Mouse (Mus musculus) forebrain, embryonic 11.5 days (tissue): Measurements from ENCODE around the gene 2210408I21Rik. TPM values are rescaled to one million over a fixed set of nuclear protein-coding genes. Genes with fewer than 3 reads are reported as not detected.
"Not testable (repeated sequence)": the region's sequence is repeated elsewhere in the genome, so short reads cannot be mapped to it uniquely, and the experiment has no call there.

Experiments
- ATAC-seq: fragments of 200-750 bp; cut with Nextera tagmentation; replicated peaks from 2 replicates; pipeline ENCODE4 v1.8.0; 2017; ENCODE audit warnings: moderate TSS enrichment; ENCODE audit not compliant: low FRiP score
- DNase-seq: peaks from one replicate; pipeline ENCODE4 v3.0.0-alpha.2; 2017; ENCODE audit warnings: low spot score
- H3K27ac ChIP-seq: fragments of 300-500 bp; sonication (generic); 2 replicates; pipeline ENCODE4 v1.5.1; 2014; ENCODE audit warnings: low read depth, low read length
- H3K27me3 ChIP-seq: fragments of 300-500 bp; sonication (generic); 2 replicates; pipeline ENCODE4 v1.6.1; 2014; ENCODE audit warnings: mild to moderate bottlenecking, low read length, mixed read lengths; ENCODE audit not compliant: control insufficient read depth, insufficient read depth
- H3K36me3 ChIP-seq: fragments of 300-500 bp; sonication (generic); 2 replicates; pipeline ENCODE4 v1.6.1; 2014; ENCODE audit warnings: mild to moderate bottlenecking, low read length, moderate library complexity, mixed read lengths; ENCODE audit not compliant: control insufficient read depth, insufficient read depth
- H3K4me1 ChIP-seq: fragments of 300-500 bp; sonication (generic); replicated peaks from 2 replicates; pipeline ENCODE4 v1.6.1; 2014; ENCODE audit warnings: low read length, mixed read lengths; ENCODE audit not compliant: control insufficient read depth, insufficient read depth
- H3K4me2 ChIP-seq: fragments of 300-500 bp; sonication (generic); 2 replicates; pipeline ENCODE4 v1.6.1; 2014; ENCODE audit warnings: low read depth, mild to moderate bottlenecking, low read length, moderate library complexity, mixed read lengths; ENCODE audit not compliant: severe bottlenecking
- H3K4me3 ChIP-seq: fragments of 300-500 bp; sonication (generic); 2 replicates; pipeline ENCODE4 v1.5.1; 2014; ENCODE audit warnings: low read depth, low read length
- H3K9ac ChIP-seq: fragments of 300-500 bp; sonication (generic); 2 replicates; pipeline ENCODE4 v1.6.1; 2014; ENCODE audit warnings: low read length
- H3K9me3 ChIP-seq: fragments of 300-500 bp; sonication (generic); 2 replicates; pipeline ENCODE4 v1.6.1; 2016; ENCODE audit warnings: low read length, mixed read lengths; ENCODE audit not compliant: control insufficient read depth
- WGBS: fragments of 180-500 bp; shearing (Covaris S2); extraction: QIAGEN DNeasy Blood & Tissue Kit; methylation state at CpG from one replicate; pipeline ENCODE4 v1.1.7; 2014; 5-methylcytosine and 5-hydroxymethylcytosine counted together
- polyA plus RNA-seq: library from polyadenylated mRNA; unstranded; fragments of >200 nt; fragmentation: Nextera tagmentation; extraction: Ambion mirVana; gene quantifications from 2 replicates; pipeline ENCODE4 v1.2.1, GENCODE M21; 2014

2210408I21Rik gene
- polyA plus RNA-seq: 10.1 and 14.2 TPM in 2 replicates

DNA sequence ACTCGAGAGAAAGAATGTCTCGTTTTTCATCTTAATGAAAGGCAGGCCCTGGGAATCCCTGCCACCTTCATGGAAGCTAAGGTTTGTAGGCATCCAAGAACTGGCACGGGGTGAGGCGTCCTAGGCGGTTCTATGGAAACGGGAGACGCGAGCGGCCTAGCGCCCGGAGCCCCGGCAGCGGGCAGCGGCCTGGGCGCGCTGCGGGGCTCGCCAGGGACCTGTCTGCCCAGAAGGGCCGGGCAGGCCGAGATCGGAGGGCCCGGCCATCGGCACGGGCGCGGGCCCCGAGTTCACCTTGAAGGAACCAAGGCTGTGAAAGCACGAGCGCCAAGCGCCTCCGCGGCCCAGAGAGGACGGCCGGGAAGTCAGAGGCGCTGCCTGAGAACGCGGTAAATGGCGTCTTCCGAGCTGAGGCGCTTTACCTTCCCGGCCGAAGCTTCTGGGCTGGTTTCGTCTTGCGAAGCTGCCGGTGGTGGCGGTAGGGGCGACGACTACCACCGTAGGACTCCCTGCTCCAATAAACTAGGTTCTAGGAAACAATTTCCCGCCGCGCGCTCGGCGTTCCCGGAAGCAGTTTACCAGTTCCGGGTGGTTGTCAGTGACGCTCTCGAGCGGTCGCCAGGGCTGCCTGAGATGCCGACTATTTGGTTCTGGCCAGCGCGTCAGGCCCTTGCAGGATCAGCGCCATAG, at the start of gene 2210408I21Rik, which contains the start of gene Slf1:
TSS of gene 2210408I21Rik (plus strand) at position 610 of the 690 bp plus-strand sequence.
TSS of gene Slf1 (minus strand) at position 543 of the 690 bp plus-strand sequence.
- no peaks in the 10 kb centered on the region for H3K9me3 ChIP-seq
- no peaks in the 10 kb centered on the region for H3K27me3 ChIP-seq
- peak; percentile 97 for ATAC-seq
- peak within 1 kb of the TSS; percentile 93 for H3K27ac ChIP-seq
- peak within 1 kb of the TSS; percentile 71 for H3K4me2 ChIP-seq
- peak within 1 kb of the TSS; percentile 76 for H3K4me3 ChIP-seq
- under 1% methylated on average over 65 of the region's 65 CpGs for WGBS
- peak; percentile 92 for DNase-seq
- H3K36me3 ChIP-seq: no peaks in the 10 kb centered on the region
- no peaks in the 10 kb centered on the region for H3K4me1 ChIP-seq
- H3K9ac ChIP-seq: peak within 1 kb of the TSS; percentile 89

DNA sequence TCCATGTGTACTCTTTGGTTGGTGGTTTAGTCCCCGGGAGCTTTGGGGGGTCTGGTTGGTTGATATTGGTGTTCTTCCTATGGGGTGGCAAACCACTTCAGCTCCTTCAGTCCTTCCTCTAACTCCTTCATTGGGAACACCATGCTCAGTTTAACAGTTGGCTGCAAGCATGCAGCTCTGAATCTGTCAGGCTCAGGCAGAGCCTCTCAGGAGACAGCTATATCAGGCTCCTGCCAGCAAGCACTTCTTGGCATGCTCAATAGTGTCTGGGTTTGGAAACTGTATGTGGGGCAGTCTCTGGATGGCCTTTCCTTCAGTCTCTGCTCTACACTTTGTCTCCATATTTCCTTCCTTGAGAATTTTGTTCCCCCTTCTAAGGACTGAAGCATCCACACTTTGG, 42.5 kb upstream of the 2210408I21Rik start:
- H3K36me3 ChIP-seq, DNase-seq, H3K4me1 ChIP-seq: not testable (repeated sequence)

GRCm38 (mm10) chr13:77107734-77108133, 27.6 kb upstream of the 2210408I21Rik start:
- no peak overlapping the region for H3K4me2 ChIP-seq
- no peak for ATAC-seq
- no peaks in the 10 kb centered on the region for H3K9me3 ChIP-seq

More for the DNA sequence above, 42.5 kb upstream of the 2210408I21Rik start:
- H3K9me3 ChIP-seq, H3K27ac ChIP-seq, H3K4me2 ChIP-seq, H3K9ac ChIP-seq, ATAC-seq, H3K4me3 ChIP-seq, H3K27me3 ChIP-seq: not testable (repeated sequence)
- WGBS: 94% methylated on average over 1 of the region's 1 CpGs

DNA sequence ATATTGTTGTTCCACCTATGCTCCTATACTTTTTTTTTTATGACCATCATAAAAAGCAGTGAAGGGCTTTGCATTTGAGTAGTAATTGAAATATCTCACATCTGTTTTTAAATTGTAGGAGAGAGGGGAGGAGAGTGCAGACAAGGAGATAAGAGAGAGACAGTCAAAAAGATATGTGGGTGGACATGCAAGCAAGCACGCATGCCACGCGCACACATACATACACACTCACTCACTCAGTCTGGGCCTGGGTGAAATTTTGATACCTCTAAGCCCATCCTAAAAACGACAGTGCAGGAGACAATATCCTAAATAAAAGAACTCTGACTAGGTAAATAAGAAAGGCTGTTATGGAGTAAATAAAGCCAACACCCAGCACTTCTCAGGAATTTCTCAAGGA, 16.6 kb upstream of the 2210408I21Rik start:
- H3K4me1 ChIP-seq: no peaks in the 10 kb centered on the region
- no peak overlapping the region for H3K9ac ChIP-seq
- no peaks in the 10 kb centered on the region for H3K36me3 ChIP-seq
- H3K9me3 ChIP-seq: no peaks in the 10 kb centered on the region
- H3K4me3 ChIP-seq: no peak overlapping the region
- H3K4me2 ChIP-seq: no peak overlapping the region
- ATAC-seq (no peak), DNase-seq (no peak)
- no peak overlapping the region for H3K27ac ChIP-seq
- H3K27me3 ChIP-seq: no peaks in the 10 kb centered on the region
- WGBS: 94% methylated on average over 4 of the region's 4 CpGs

More at GRCm38 (mm10) chr13:77107734-77108133, 27.6 kb upstream of the 2210408I21Rik start:
- no peak for DNase-seq
- Histone ChIP-seq H3K9ac (no peak overlapping the region), H3K27ac (no peak overlapping the region), H3K4me1 (no peaks in the 10 kb centered on the region), H3K36me3 (no peaks in the 10 kb centered on the region; the same call in 1 of the 2 replicates), H3K27me3 (no peaks in the 10 kb centered on the region), H3K4me3 (no peak overlapping the region)

- no peak overlapping the region for H3K4me3 ChIP-seq
- no peak for ATAC-seq
- H3K9ac ChIP-seq: no peak overlapping the region
- H3K36me3 ChIP-seq: no peaks in the 10 kb centered on the region
- WGBS: 89% methylated on average over 3 of the region's 3 CpGs
- no peaks in the 10 kb centered on the region for H3K27me3 ChIP-seq
- no peak overlapping the region for H3K4me2 ChIP-seq
- no peaks in the 10 kb centered on the region for H3K9me3 ChIP-seq
- no peak for DNase-seq
- H3K27ac ChIP-seq: no peak overlapping the region
- H3K4me1 ChIP-seq: no peaks in the 10 kb centered on the region
Measured at GRCm38 (mm10) chr13:77125159-77125558, 10.2 kb upstream of the 2210408I21Rik start.

DNA sequence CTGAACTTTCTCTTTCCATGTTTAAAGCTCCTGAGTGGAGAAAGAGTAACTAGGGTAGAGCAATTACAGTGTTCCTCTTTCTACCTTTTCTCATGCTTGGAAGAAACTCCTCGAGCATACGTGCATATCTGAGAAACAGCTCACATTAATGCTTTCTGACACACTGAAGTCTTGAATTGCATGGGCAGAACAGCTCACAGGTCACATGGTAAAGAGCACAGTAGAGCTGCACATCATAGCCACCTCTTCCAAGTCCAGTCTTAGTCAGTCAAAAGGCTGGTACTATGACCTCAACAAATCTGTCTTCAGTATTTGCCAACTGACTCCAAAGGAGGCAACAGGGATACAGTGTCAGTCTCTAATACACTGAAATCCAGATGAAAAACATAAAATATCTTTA, 7.1 kb upstream of the 2210408I21Rik start:
- WGBS: 88% methylated on average over 2 of the region's 2 CpGs
- H3K4me3 ChIP-seq: no peak overlapping the region
- no peaks in the 10 kb centered on the region for H3K9me3 ChIP-seq
- DNase-seq (no peak), ATAC-seq (no peak)
- no peak overlapping the region for H3K4me2 ChIP-seq
- no peak overlapping the region for H3K9ac ChIP-seq
- no peaks in the 10 kb centered on the region for H3K36me3 ChIP-seq
- H3K27me3 ChIP-seq: no peaks in the 10 kb centered on the region
- H3K27ac ChIP-seq: no peak overlapping the region
- no peaks in the 10 kb centered on the region for H3K4me1 ChIP-seq

DNA sequence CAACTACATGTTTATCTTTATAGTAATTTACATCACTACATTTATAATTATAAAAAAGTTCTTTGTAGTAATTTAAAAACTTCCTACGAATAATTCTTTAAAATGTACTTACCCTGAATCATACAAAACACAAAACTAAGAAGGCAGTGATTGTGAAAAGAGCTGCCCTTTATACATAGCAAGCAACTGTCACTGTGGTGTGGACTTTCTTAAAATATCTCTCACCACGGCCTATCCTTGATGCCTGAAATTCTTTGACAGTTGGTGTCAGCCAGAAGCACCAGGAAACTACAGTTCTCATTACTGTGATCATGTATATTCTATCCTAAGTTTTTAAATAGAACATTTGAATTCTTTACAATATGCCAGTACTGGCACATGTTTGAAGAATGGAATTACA, 4.2 kb upstream of the 2210408I21Rik start:
- no peak overlapping the region for H3K4me3 ChIP-seq
- 92% methylated on average over 2 of the region's 2 CpGs for WGBS
- no peak overlapping the region for H3K27ac ChIP-seq
- no peak overlapping the region for H3K4me2 ChIP-seq
- no peaks in the 10 kb centered on the region for H3K36me3 ChIP-seq
- no peaks in the 10 kb centered on the region for H3K9me3 ChIP-seq
- H3K27me3 ChIP-seq: no peaks in the 10 kb centered on the region
- ATAC-seq: no peak
- H3K9ac ChIP-seq: no peak overlapping the region
- H3K4me1 ChIP-seq: no peaks in the 10 kb centered on the region
- no peak for DNase-seq

GRCm38 (mm10) chr13:77135621-77135981, 261 bp downstream of the 2210408I21Rik start:
- no peaks in the 10 kb centered on the region for H3K36me3 ChIP-seq
- H3K27ac ChIP-seq: no peak overlapping the region
- H3K4me3 ChIP-seq: peak overlapping the region; percentile 76
- WGBS: 1% methylated on average over 11 of the region's 11 CpGs
- peak overlapping the region; percentile 89 for H3K9ac ChIP-seq
- ATAC-seq (peak; percentile 69), DNase-seq (no peak)
- no peaks in the 10 kb centered on the region for H3K27me3 ChIP-seq
- peak overlapping the region; percentile 71 for H3K4me2 ChIP-seq
- no peaks in the 10 kb centered on the region for H3K4me1 ChIP-seq
- no peaks in the 10 kb centered on the region for H3K9me3 ChIP-seq

DNA sequence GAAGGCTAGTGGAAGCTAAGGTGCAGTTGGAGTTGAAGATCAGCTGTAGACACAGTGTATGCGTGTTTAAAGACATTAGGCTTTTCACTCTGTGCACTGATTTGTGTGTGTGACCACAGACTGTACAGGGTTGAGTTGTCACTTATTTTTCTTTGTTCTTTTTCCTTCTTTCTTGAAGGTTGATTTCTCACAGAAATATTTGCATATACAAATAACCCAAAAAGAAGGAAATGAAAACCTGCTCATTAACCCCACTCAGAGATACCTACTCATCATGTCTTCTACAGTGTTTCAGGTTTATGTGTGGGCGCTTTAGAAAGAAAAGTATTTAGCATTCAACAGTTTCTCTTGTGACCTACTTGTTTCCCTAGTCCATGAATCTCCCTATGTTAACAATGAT, 5.5 kb downstream of the 2210408I21Rik start:
- no peak overlapping the region for H3K9ac ChIP-seq
- H3K4me3 ChIP-seq: no peak overlapping the region
- H3K4me2 ChIP-seq: no peak overlapping the region
- 82% methylated on average over 2 of the region's 2 CpGs for WGBS
- no peaks in the 10 kb centered on the region for H3K9me3 ChIP-seq
- H3K27ac ChIP-seq: no peak overlapping the region
- H3K36me3 ChIP-seq: no peaks in the 10 kb centered on the region
- ATAC-seq (no peak), DNase-seq (no peak)
- no peaks in the 10 kb centered on the region for H3K27me3 ChIP-seq
- no peaks in the 10 kb centered on the region for H3K4me1 ChIP-seq
